Mouse (Mus musculus): ENCODE results near the gene Efcab11. TPM values are rescaled to one million over a fixed set of nuclear protein-coding genes. Genes with fewer than 3 reads are reported as not detected.
"Not testable (repeated sequence)": the region's sequence is repeated elsewhere in the genome, so short reads cannot be mapped to it uniquely, and the experiment has no call there.

The Efcab11 gene
- polyA plus RNA-seq, 1 experiment from 2014 or later = 1.4 TPM

- Histone ChIP-seq H3K36me3 (ENCODE audit: inconsistent target) (no peaks in the 10 kb centered on the region), H3K79me2 (ENCODE audit: inconsistent target) (no peaks in the 10 kb centered on the region), H3K4me3 (ENCODE audit: inconsistent target) (no peak overlapping the region), H3K27ac (no peak overlapping the region)
- WGBS (ENCODE audit: missing documents) = 96% methylated on average over 9 of the region's 9 CpGs
Measured at GRCm38 (mm10) chr12:99856011-99856410, 28.2 kb downstream of the Efcab11 start.

- Histone ChIP-seq H3K4me3 (ENCODE audit: inconsistent target) (no peak overlapping the region), H3K36me3 (ENCODE audit: inconsistent target) (no peaks in the 10 kb centered on the region), H3K79me2 (ENCODE audit: inconsistent target) (no peaks in the 10 kb centered on the region), H3K27ac (no peak overlapping the region)
- WGBS (ENCODE audit: missing documents) = 91% methylated on average over 14 of the region's 14 CpGs
Measured at GRCm38 (mm10) chr12:99853323-99854258, 30.6 kb downstream of the Efcab11 start.

- 100% methylated on average over 2 of the region's 2 CpGs for WGBS (ENCODE audit: missing documents)
- Histone ChIP-seq H3K4me3 (ENCODE audit: inconsistent target) (no peak overlapping the region), H3K27ac (no peak overlapping the region), H3K36me3 (ENCODE audit: inconsistent target) (no peaks in the 10 kb centered on the region), H3K79me2 (ENCODE audit: inconsistent target) (no peaks in the 10 kb centered on the region)
Measured at GRCm38 (mm10) chr12:99849996-99850395, 34.2 kb downstream of the Efcab11 start.

- 98% methylated on average over 7 of the region's 8 CpGs for WGBS (ENCODE audit: missing documents)
- H3K36me3 ChIP-seq (ENCODE audit: inconsistent target) = no peaks in the 10 kb centered on the region
- H3K79me2 ChIP-seq (ENCODE audit: inconsistent target) = no peaks in the 10 kb centered on the region
- no peak overlapping the region for H3K27ac ChIP-seq
- H3K4me3 ChIP-seq (ENCODE audit: inconsistent target) = no peak overlapping the region
Measured at GRCm38 (mm10) chr12:99844951-99845350, 39.3 kb downstream of the Efcab11 start.

- 54% methylated on average over 9 of the region's 14 CpGs for WGBS (ENCODE audit: missing documents)
- Histone ChIP-seq H3K36me3 (ENCODE audit: inconsistent target) (no peaks in the 10 kb centered on the region), H3K79me2 (ENCODE audit: inconsistent target) (no peaks in the 10 kb centered on the region), H3K27ac (no peak overlapping the region), H3K4me3 (ENCODE audit: inconsistent target) (no peak overlapping the region)
Measured at GRCm38 (mm10) chr12:99838703-99839102, 45.5 kb downstream of the Efcab11 start.

GRCm38 (mm10) chr12:99838109-99838508, 46.1 kb downstream of the Efcab11 start:
- H3K79me2 ChIP-seq (ENCODE audit: inconsistent target) = no peaks in the 10 kb centered on the region
- H3K27ac ChIP-seq = no peak overlapping the region
- H3K36me3 ChIP-seq (ENCODE audit: inconsistent target) = no peaks in the 10 kb centered on the region
- no peak overlapping the region for H3K4me3 ChIP-seq (ENCODE audit: inconsistent target)
- 93% methylated on average over 11 of the region's 11 CpGs for WGBS (ENCODE audit: missing documents)

- H3K36me3 ChIP-seq (ENCODE audit: inconsistent target) = no peaks in the 10 kb centered on the region
- no peak overlapping the region for H3K27ac ChIP-seq
- 68% methylated on average over 5 of the region's 5 CpGs for WGBS (ENCODE audit: missing documents)
- H3K79me2 ChIP-seq (ENCODE audit: inconsistent target) = no peaks in the 10 kb centered on the region
- no peak overlapping the region for H3K4me3 ChIP-seq (ENCODE audit: inconsistent target)
Measured at GRCm38 (mm10) chr12:99837528-99837927, 46.7 kb downstream of the Efcab11 start.

- no peaks in the 10 kb centered on the region for H3K36me3 ChIP-seq (ENCODE audit: inconsistent target)
- H3K27ac ChIP-seq = no peak overlapping the region
- H3K4me3 ChIP-seq (ENCODE audit: inconsistent target) = no peak overlapping the region
- H3K79me2 ChIP-seq (ENCODE audit: inconsistent target) = no peaks in the 10 kb centered on the region
- 50% methylated on average over 20 of the region's 20 CpGs for WGBS (ENCODE audit: missing documents)
Measured at GRCm38 (mm10) chr12:99836404-99837131, 47.7 kb downstream of the Efcab11 start.

- Histone ChIP-seq H3K4me3 (ENCODE audit: inconsistent target) (no peak overlapping the region), H3K36me3 (ENCODE audit: inconsistent target) (no peaks in the 10 kb centered on the region), H3K27ac (no peak overlapping the region), H3K79me2 (ENCODE audit: inconsistent target) (no peaks in the 10 kb centered on the region)
- WGBS (ENCODE audit: missing documents) = 100% methylated on average over 1 of the region's 1 CpGs
Measured at GRCm38 (mm10) chr12:99833476-99833875, 50.8 kb downstream of the Efcab11 start.

GRCm38 (mm10) chr12:99822591-99822990, 61.6 kb downstream of the Efcab11 start:
- Histone ChIP-seq H3K36me3 (ENCODE audit: inconsistent target) (no peaks in the 10 kb centered on the region), H3K79me2 (ENCODE audit: inconsistent target) (no peaks in the 10 kb centered on the region), H3K4me3 (ENCODE audit: inconsistent target) (no peak overlapping the region), H3K27ac (no peak overlapping the region)
- WGBS (ENCODE audit: missing documents) = 96% methylated on average over 4 of the region's 4 CpGs

- 54% methylated on average over 12 of the region's 12 CpGs for WGBS (ENCODE audit: missing documents)
- H3K4me3 ChIP-seq (ENCODE audit: inconsistent target) = no peak overlapping the region
- H3K27ac ChIP-seq = no peak overlapping the region
- no peaks in the 10 kb centered on the region for H3K36me3 ChIP-seq (ENCODE audit: inconsistent target)
- no peaks in the 10 kb centered on the region for H3K79me2 ChIP-seq (ENCODE audit: inconsistent target)
Measured at GRCm38 (mm10) chr12:99821309-99821934, 62.8 kb downstream of the Efcab11 start.

- no peaks in the 10 kb centered on the region for H3K79me2 ChIP-seq (ENCODE audit: inconsistent target)
- no peaks in the 10 kb centered on the region for H3K36me3 ChIP-seq (ENCODE audit: inconsistent target)
- H3K27ac ChIP-seq = no peak overlapping the region
- WGBS (ENCODE audit: missing documents) = 84% methylated on average over 4 of the region's 4 CpGs
- no peak overlapping the region for H3K4me3 ChIP-seq (ENCODE audit: inconsistent target)
Measured at GRCm38 (mm10) chr12:99819186-99819974, 64.9 kb downstream of the Efcab11 start.

- H3K79me2 ChIP-seq (ENCODE audit: inconsistent target); H3K4me3 ChIP-seq (ENCODE audit: inconsistent target); H3K27ac ChIP-seq; H3K36me3 ChIP-seq (ENCODE audit: inconsistent target): not testable (repeated sequence)
- WGBS (ENCODE audit: missing documents) = 96% methylated on average over 16 of the region's 16 CpGs
Measured at GRCm38 (mm10) chr12:99818006-99818405, 66.2 kb downstream of the Efcab11 start.

- no peaks in the 10 kb centered on the region for H3K36me3 ChIP-seq (ENCODE audit: inconsistent target)
- H3K79me2 ChIP-seq (ENCODE audit: inconsistent target) = no peaks in the 10 kb centered on the region
- 94% methylated on average over 8 of the region's 8 CpGs for WGBS (ENCODE audit: missing documents)
- no peak overlapping the region for H3K4me3 ChIP-seq (ENCODE audit: inconsistent target)
- H3K27ac ChIP-seq = no peak overlapping the region
Measured at GRCm38 (mm10) chr12:99815244-99815643, 69.0 kb downstream of the Efcab11 start.

Measured in macrophage (primary cell).